Mouse (Mus musculus) neural tube, embryonic 12.5 days (tissue): ENCODE measurements around the gene Csf1. TPM values are rescaled to one million over a fixed set of nuclear protein-coding genes. Genes with fewer than 3 reads are reported as not detected.

Experiments
- ATAC-seq: fragments of 200-750 bp; cut with Nextera tagmentation; 2 replicates; pipeline ENCODE4 v1.8.0; 2017; ENCODE audit warnings: low read depth, mild to moderate bottlenecking, moderate TSS enrichment, moderate library complexity; ENCODE audit not compliant: low FRiP score
- H3K27ac ChIP-seq: fragments of 300-500 bp; sonication (generic); 2 replicates; pipeline ENCODE4 v1.5.1; 2016
- H3K27me3 ChIP-seq: fragments of 300-500 bp; sonication (generic); replicated peaks from 2 replicates; pipeline ENCODE4 v1.6.1; 2016; ENCODE audit warnings: mild to moderate bottlenecking
- H3K36me3 ChIP-seq: fragments of 300-500 bp; sonication (generic); 2 replicates; pipeline ENCODE4 v1.6.1; 2016; ENCODE audit warnings: mild to moderate bottlenecking
- H3K4me1 ChIP-seq: fragments of 300-500 bp; sonication (generic); 2 replicates; pipeline ENCODE4 v1.6.1; 2016
- H3K4me2 ChIP-seq: fragments of 300-500 bp; sonication (generic); replicated peaks from 2 replicates; pipeline ENCODE4 v1.6.1; 2016; ENCODE audit warnings: mild to moderate bottlenecking
- H3K4me3 ChIP-seq: fragments of 300-500 bp; sonication (generic); 2 replicates; pipeline ENCODE4 v1.5.1; 2016
- H3K9ac ChIP-seq: fragments of 300-500 bp; sonication (generic); 2 replicates; pipeline ENCODE4 v1.6.1; 2016; ENCODE audit warnings: mild to moderate bottlenecking
- H3K9me3 ChIP-seq: fragments of 300-500 bp; sonication (generic); 2 replicates; pipeline ENCODE4 v1.6.1; 2016; ENCODE audit warnings: mild to moderate bottlenecking
- WGBS: fragments of 180-500 bp; shearing (Covaris S2); methylation state at CpG from one replicate; pipeline ENCODE4 v1.1.7; 2016; 5-methylcytosine and 5-hydroxymethylcytosine counted together
- polyA plus RNA-seq: library from polyadenylated mRNA; unstranded; fragments of >200 nt; fragmentation: Nextera tagmentation; extraction: Ambion mirVana; gene quantifications from 2 replicates; pipeline ENCODE4 v1.2.1, GENCODE M21; 2016

Csf1 gene
- polyA plus RNA-seq, 1 experiment from 2014 or later = 7.2 TPM

- no peaks in the 10 kb centered on the region for H3K27me3 ChIP-seq
- H3K4me1 ChIP-seq = peaks cover 22% of the 10 kb centered on the region; the same call in 1 of the 2 replicates
- no peak overlapping the region for H3K4me3 ChIP-seq
- H3K27ac ChIP-seq = no peak overlapping the region
- 87% methylated on average over 2 of the region's 2 CpGs for WGBS
- no peaks in the 10 kb centered on the region for H3K9me3 ChIP-seq
- ATAC-seq = no peak
- no peaks in the 10 kb centered on the region; the same call in 1 of the 2 replicates for H3K36me3 ChIP-seq
- H3K9ac ChIP-seq = no peak overlapping the region
- H3K4me2 ChIP-seq = no peak overlapping the region
Observed at GRCm38 (mm10) chr3:107756481-107756866, 3.8 kb downstream of the Csf1 start.

- no peak overlapping the region for H3K4me3 ChIP-seq
- H3K27ac ChIP-seq = no peak overlapping the region
- 57% methylated on average over 5 of the region's 5 CpGs for WGBS
- H3K4me2 ChIP-seq = no peak overlapping the region
- H3K27me3 ChIP-seq = no peaks in the 10 kb centered on the region
- ATAC-seq = no peak
- no peak overlapping the region for H3K9ac ChIP-seq
- H3K4me1 ChIP-seq = peaks cover 22% of the 10 kb centered on the region; the same call in 1 of the 2 replicates
- H3K9me3 ChIP-seq = no peaks in the 10 kb centered on the region
- no peaks in the 10 kb centered on the region; the same call in 1 of the 2 replicates for H3K36me3 ChIP-seq
Observed at GRCm38 (mm10) chr3:107755702-107756480, 4.4 kb downstream of the Csf1 start.

GRCm38 (mm10) chr3:107754632-107755031 is 5.6 kb downstream of the Csf1 start:
- no peak overlapping the region for H3K4me2 ChIP-seq
- no peaks in the 10 kb centered on the region for H3K9me3 ChIP-seq
- peaks cover 17% of the 10 kb centered on the region; the same call in 1 of the 2 replicates for H3K4me1 ChIP-seq
- no peak overlapping the region for H3K4me3 ChIP-seq
- no peaks in the 10 kb centered on the region for H3K27me3 ChIP-seq
- H3K36me3 ChIP-seq = peaks cover 2% of the 10 kb centered on the region
- no peak overlapping the region for H3K27ac ChIP-seq
- 53% methylated on average over 3 of the region's 3 CpGs for WGBS
- ATAC-seq = no peak
- no peak overlapping the region for H3K9ac ChIP-seq

GRCm38 (mm10) chr3:107751607-107752006 is 8.7 kb downstream of the Csf1 start:
- Histone ChIP-seq H3K27me3 (no peaks in the 10 kb centered on the region), H3K9me3 (no peaks in the 10 kb centered on the region), H3K27ac (no peak overlapping the region), H3K4me2 (no peak overlapping the region), H3K4me3 (no peak overlapping the region), H3K9ac (no peak overlapping the region), H3K4me1 (0 out of 2 replicates have a peak, but pooled peaks cover 4% of the 10 kb centered on the region), H3K36me3 (peaks cover 14% of the 10 kb centered on the region)
- ATAC-seq = no peak
- 60% methylated on average over 3 of the region's 3 CpGs for WGBS

GRCm38 (mm10) chr3:107750775-107751540 is 9.3 kb downstream of the Csf1 start:
- H3K4me2 ChIP-seq = no peak overlapping the region
- no peak overlapping the region for H3K4me3 ChIP-seq
- no peaks in the 10 kb centered on the region for H3K9me3 ChIP-seq
- H3K36me3 ChIP-seq = peaks cover 17% of the 10 kb centered on the region
- no peak for ATAC-seq
- no peak overlapping the region for H3K27ac ChIP-seq
- no peaks in the 10 kb centered on the region for H3K27me3 ChIP-seq
- 0 out of 2 replicates have a peak, but pooled peaks cover 3% of the 10 kb centered on the region for H3K4me1 ChIP-seq
- 72% methylated on average over 9 of the region's 9 CpGs for WGBS
- no peak overlapping the region for H3K9ac ChIP-seq

- no peaks in the 10 kb centered on the region for H3K27me3 ChIP-seq
- ATAC-seq = no peak
- H3K9me3 ChIP-seq = no peaks in the 10 kb centered on the region
- 89% methylated on average over 4 of the region's 4 CpGs for WGBS
- no peak overlapping the region for H3K4me3 ChIP-seq
- H3K9ac ChIP-seq = no peak overlapping the region
- no peak overlapping the region for H3K27ac ChIP-seq
- H3K4me2 ChIP-seq = no peak overlapping the region
- H3K36me3 ChIP-seq = peaks cover 17% of the 10 kb centered on the region
- no peaks in the 10 kb centered on the region for H3K4me1 ChIP-seq
Observed at GRCm38 (mm10) chr3:107749446-107749845, 10.8 kb downstream of the Csf1 start.

- Histone ChIP-seq H3K9ac (no peak overlapping the region), H3K9me3 (no peaks in the 10 kb centered on the region), H3K4me2 (no peak overlapping the region), H3K27ac (no peak overlapping the region), H3K4me1 (no peaks in the 10 kb centered on the region), H3K36me3 (peaks cover 17% of the 10 kb centered on the region), H3K27me3 (no peaks in the 10 kb centered on the region), H3K4me3 (no peak overlapping the region)
- ATAC-seq = no peak
- 82% methylated on average over 14 of the region's 14 CpGs for WGBS
Observed at GRCm38 (mm10) chr3:107748260-107748955, 11.9 kb downstream of the Csf1 start.

- no peak overlapping the region for H3K27ac ChIP-seq
- H3K4me2 ChIP-seq = no peak overlapping the region
- H3K9ac ChIP-seq = no peak overlapping the region
- no peak overlapping the region for H3K4me3 ChIP-seq
- peaks cover 10% of the 10 kb centered on the region for H3K4me1 ChIP-seq
- peaks cover 17% of the 10 kb centered on the region for H3K36me3 ChIP-seq
- no peak for ATAC-seq
- WGBS = 67% methylated on average over 3 of the region's 3 CpGs
- H3K9me3 ChIP-seq = no peaks in the 10 kb centered on the region
- H3K27me3 ChIP-seq = no peaks in the 10 kb centered on the region
Observed at GRCm38 (mm10) chr3:107746026-107746425, 14.2 kb downstream of the Csf1 start.

GRCm38 (mm10) chr3:107743650-107744049 is 16.6 kb downstream of the Csf1 start:
- H3K4me3 ChIP-seq = no peak overlapping the region
- H3K27ac ChIP-seq = no peak overlapping the region
- H3K36me3 ChIP-seq = peaks cover 11% of the 10 kb centered on the region
- H3K4me1 ChIP-seq = peaks cover 28% of the 10 kb centered on the region
- no peak for ATAC-seq
- no peaks in the 10 kb centered on the region for H3K9me3 ChIP-seq
- WGBS = 88% methylated on average over 1 of the region's 1 CpGs
- no peak overlapping the region for H3K4me2 ChIP-seq
- no peak overlapping the region for H3K9ac ChIP-seq
- H3K27me3 ChIP-seq = no peaks in the 10 kb centered on the region

- Histone ChIP-seq H3K9ac (no peak overlapping the region), H3K9me3 (no peaks in the 10 kb centered on the region), H3K4me2 (no peak overlapping the region), H3K4me3 (no peak overlapping the region), H3K36me3 (peaks cover 10% of the 10 kb centered on the region), H3K27me3 (no peaks in the 10 kb centered on the region), H3K27ac (no peak overlapping the region), H3K4me1 (peaks cover 28% of the 10 kb centered on the region)
- WGBS = 27% methylated on average over 3 of the region's 3 CpGs
- no peak for ATAC-seq
Observed at GRCm38 (mm10) chr3:107743107-107743506, 17.2 kb downstream of the Csf1 start.

GRCm38 (mm10) chr3:107742071-107742710 is 18.1 kb downstream of the Csf1 start:
- Histone ChIP-seq H3K27ac (no peak overlapping the region), H3K9ac (no peak overlapping the region), H3K9me3 (no peaks in the 10 kb centered on the region), H3K4me3 (no peak overlapping the region), H3K27me3 (no peaks in the 10 kb centered on the region), H3K4me1 (peaks cover 28% of the 10 kb centered on the region), H3K4me2 (no peak overlapping the region), H3K36me3 (peaks cover 8% of the 10 kb centered on the region; the same call in 1 of the 2 replicates)
- 91% methylated on average over 10 of the region's 10 CpGs for WGBS
- no peak for ATAC-seq

- H3K9me3 ChIP-seq = no peaks in the 10 kb centered on the region
- no peak overlapping the region for H3K4me2 ChIP-seq
- no peaks in the 10 kb centered on the region for H3K36me3 ChIP-seq
- H3K27ac ChIP-seq = no peak overlapping the region
- no peak overlapping the region for H3K4me3 ChIP-seq
- peaks cover 28% of the 10 kb centered on the region for H3K4me1 ChIP-seq
- H3K27me3 ChIP-seq = no peaks in the 10 kb centered on the region
- H3K9ac ChIP-seq = no peak overlapping the region
- no peak for ATAC-seq
Observed at GRCm38 (mm10) chr3:107741387-107741786, 18.9 kb downstream of the Csf1 start.
